Mouse (Mus musculus): ENCODE data around the gene Dapk3. TPM values are rescaled to one million over a fixed set of nuclear protein-coding genes. Genes with fewer than 3 reads are reported as not detected.

The Dapk3 gene
- total and polyA plus RNA-seq, 2 experiments from 2014 or later: 56.7 to 60.9 TPM

DNA sequence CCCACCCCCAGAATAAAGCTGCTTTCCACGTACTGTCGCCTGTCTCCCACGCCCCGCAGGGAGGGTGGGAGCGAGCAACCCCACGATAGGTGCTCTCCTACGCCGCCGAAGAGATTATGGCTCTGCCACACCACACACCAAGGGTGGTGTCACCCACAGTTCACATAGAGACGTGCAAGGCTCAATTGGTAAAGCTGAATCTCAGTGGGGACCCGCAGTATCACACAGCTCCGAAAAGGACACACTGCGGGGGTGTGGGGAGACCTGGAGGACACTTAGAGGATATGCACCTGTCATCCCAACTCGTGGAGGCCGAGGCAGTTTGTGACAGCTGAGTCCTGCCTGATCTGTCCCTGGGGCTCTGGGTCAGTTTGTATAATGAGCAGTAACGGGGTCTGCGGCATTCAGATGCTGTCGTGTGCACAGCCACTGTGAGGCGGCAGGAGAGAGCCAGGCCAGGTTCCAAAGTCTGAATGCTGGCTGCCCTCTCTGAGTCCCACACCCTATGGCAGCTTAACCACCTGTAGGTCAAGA is 10.2 kb downstream of the Dapk3 start:
- H3K9ac ChIP-seq (replicated peaks; ENCODE audit: low read length, poor library complexity, severe bottlenecking): peak overlapping the region; percentile 45
- no peaks in the 10 kb centered on the region for H3K9me3 ChIP-seq (ENCODE audit: low read length)
- DNase-seq (ENCODE audit: low spot score) (peak; percentile 54), ATAC-seq (ENCODE audit: low FRiP score) (peak; percentile 57)
- peaks cover 17% of the 10 kb centered on the region for H3K27me3 ChIP-seq (ENCODE audit: insufficient read depth, low read length)
- H3K4me3 ChIP-seq (ENCODE audit: low read depth, low read length): peak overlapping the region; percentile 46
- H3K4me2 ChIP-seq (ENCODE audit: low read depth, low read length, poor library complexity, severe bottlenecking): peak overlapping the region; percentile 57
- TF ChIP-seq CTCF (IDR thresholded peaks at IDR 0.05): no peak; the same call in 1 of the 2 replicates
- peaks cover 11% of the 10 kb centered on the region for H3K36me3 ChIP-seq (ENCODE audit: insufficient read depth, low read length)
- peak overlapping the region; percentile 92 for H3K27ac ChIP-seq (ENCODE audit: low read depth, low read length)
- H3K4me1 ChIP-seq (ENCODE audit: insufficient read depth, low read length): peaks cover 4% of the 10 kb centered on the region
- 2% methylated on average over 19 of the region's 19 CpGs for WGBS

DNA sequence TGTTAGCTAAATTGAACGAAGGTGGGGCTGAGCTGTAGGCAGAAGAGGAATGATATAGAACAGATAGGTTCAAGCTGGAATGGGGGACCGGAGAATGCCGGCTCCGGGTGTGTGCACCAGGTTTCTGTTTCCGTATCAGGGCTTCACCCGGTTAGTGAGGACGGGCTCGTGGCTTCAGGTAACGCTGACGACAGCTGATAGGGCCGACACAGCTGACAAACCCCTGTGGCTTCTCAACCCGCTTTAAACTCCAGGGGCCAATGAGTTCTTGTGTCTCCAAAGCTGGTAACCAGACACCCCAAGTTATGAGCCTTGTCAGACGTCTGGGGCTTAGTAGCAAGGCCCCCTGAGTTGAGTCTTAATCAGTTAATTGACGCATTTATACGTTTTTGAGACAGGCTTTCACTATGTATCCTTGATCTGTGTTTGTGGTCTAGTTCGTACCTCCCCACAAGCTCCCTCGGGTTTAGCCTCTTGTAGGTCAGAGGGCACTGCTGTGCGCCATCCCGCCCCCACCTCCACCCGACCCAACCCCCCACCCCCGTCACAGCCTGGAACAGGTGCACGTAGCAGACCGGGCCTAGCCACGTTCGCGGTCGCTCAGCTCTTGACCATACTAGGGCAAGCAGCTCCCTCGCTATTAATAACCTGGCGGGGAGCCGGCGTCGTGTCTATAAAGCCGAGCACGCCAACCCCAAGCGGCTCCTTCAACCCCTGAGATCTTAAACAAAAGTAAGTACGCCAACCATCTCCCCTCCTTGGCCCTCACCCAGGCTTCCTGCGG is 11.4 kb downstream of the Dapk3 start:
- Histone ChIP-seq H3K9me3 (ENCODE audit: low read length) (no peaks in the 10 kb centered on the region), H3K4me1 (ENCODE audit: insufficient read depth, low read length) (peaks cover 4% of the 10 kb centered on the region), H3K4me2 (ENCODE audit: low read depth, low read length, poor library complexity, severe bottlenecking) (0 out of 2 replicates have a peak overlapping the region, but pooled peaks have one; percentile 18), H3K27me3 (ENCODE audit: insufficient read depth, low read length) (peaks cover 17% of the 10 kb centered on the region), H3K9ac (replicated peaks; ENCODE audit: low read length, poor library complexity, severe bottlenecking) (no peak overlapping the region; the same call in 1 of the 2 replicates), H3K4me3 (ENCODE audit: low read depth, low read length) (no peak overlapping the region), H3K36me3 (ENCODE audit: insufficient read depth, low read length) (peaks cover 11% of the 10 kb centered on the region), H3K27ac (ENCODE audit: low read depth, low read length) (no peak overlapping the region)
- WGBS: 15% methylated on average over 37 of the region's 37 CpGs
- TF ChIP-seq CTCF (IDR thresholded peaks at IDR 0.05): no peak
- DNase-seq (ENCODE audit: low spot score) (no peak), ATAC-seq (ENCODE audit: low FRiP score) (no peak)

DNA sequence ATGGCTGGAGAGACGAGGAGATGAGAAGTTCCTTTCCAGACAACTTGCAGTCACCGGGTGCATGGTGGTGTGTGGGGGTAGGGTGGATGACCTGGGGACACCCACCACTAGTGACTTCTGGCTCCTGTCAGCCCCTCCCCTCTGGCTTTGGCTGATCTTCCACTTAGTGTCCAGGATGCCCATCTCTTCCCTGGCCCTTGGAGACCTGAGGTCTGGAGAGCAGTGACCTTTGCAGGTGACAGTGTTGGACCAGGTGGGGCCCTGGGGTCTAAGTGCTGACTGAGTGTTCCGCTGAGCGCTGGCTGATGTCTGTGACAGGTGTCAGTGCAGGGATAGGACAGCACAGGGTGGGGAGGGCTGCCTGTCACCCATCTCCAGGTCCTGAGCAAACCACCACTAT is 12.5 kb downstream of the Dapk3 start:
- ATAC-seq (ENCODE audit: low FRiP score): no peak
- Histone ChIP-seq H3K4me1 (ENCODE audit: insufficient read depth, low read length) (peaks cover 4% of the 10 kb centered on the region), H3K27ac (ENCODE audit: low read depth, low read length) (no peak overlapping the region), H3K4me3 (ENCODE audit: low read depth, low read length) (no peak overlapping the region), H3K4me2 (ENCODE audit: low read depth, low read length, poor library complexity, severe bottlenecking) (no peak overlapping the region), H3K27me3 (ENCODE audit: insufficient read depth, low read length) (peaks cover 17% of the 10 kb centered on the region), H3K9me3 (ENCODE audit: low read length) (no peaks in the 10 kb centered on the region), H3K36me3 (ENCODE audit: insufficient read depth, low read length) (peaks cover 9% of the 10 kb centered on the region), H3K9ac (replicated peaks; ENCODE audit: low read length, poor library complexity, severe bottlenecking) (no peak overlapping the region)
- TF ChIP-seq CTCF (IDR thresholded peaks at IDR 0.05): no peak
- no peak for DNase-seq (ENCODE audit: low spot score)
- WGBS: 69% methylated on average over 4 of the region's 4 CpGs

DNA sequence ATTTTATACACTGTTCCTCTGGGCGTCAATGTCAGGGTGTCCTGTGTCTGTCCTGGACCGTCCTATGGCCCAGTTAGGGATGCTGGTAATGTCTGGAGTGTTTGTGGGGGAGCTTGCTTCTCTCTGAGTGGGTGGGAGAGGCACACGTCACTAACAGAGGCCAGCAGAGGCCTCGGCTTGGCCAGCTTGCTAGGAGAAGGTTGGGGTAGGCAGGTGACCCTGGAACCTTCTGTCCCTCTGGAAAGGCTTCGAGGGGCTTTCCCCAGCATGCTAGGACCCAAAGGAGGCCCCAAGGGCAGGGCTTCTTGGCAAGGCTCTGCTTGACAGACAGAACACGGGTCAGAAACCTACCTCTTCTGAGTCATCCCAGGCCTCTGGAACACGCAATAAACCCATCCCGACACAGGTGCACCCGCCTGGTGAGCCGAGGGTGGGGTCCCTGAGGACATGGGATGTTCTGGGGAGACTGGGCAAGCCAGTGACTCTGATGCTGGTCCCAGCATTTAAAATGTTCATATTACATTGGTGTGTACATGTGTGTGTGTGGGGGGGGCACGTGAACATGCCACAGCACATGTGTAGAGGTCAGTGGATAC is 13.8 kb downstream of the Dapk3 start:
- H3K9ac ChIP-seq (replicated peaks; ENCODE audit: low read length, poor library complexity, severe bottlenecking): no peak overlapping the region
- WGBS: 63% methylated on average over 11 of the region's 11 CpGs
- no peak overlapping the region for H3K4me2 ChIP-seq (ENCODE audit: low read depth, low read length, poor library complexity, severe bottlenecking)
- no peak overlapping the region for H3K4me3 ChIP-seq (ENCODE audit: low read depth, low read length)
- peaks cover 4% of the 10 kb centered on the region for H3K4me1 ChIP-seq (ENCODE audit: insufficient read depth, low read length)
- peaks cover 17% of the 10 kb centered on the region for H3K27me3 ChIP-seq (ENCODE audit: insufficient read depth, low read length)
- no peaks in the 10 kb centered on the region for H3K36me3 ChIP-seq (ENCODE audit: insufficient read depth, low read length)
- H3K27ac ChIP-seq (ENCODE audit: low read depth, low read length): no peak overlapping the region
- ATAC-seq (ENCODE audit: low FRiP score) (no peak), DNase-seq (ENCODE audit: low spot score) (no peak)
- TF ChIP-seq CTCF (IDR thresholded peaks at IDR 0.05): no peak
- no peaks in the 10 kb centered on the region for H3K9me3 ChIP-seq (ENCODE audit: low read length)

DNA sequence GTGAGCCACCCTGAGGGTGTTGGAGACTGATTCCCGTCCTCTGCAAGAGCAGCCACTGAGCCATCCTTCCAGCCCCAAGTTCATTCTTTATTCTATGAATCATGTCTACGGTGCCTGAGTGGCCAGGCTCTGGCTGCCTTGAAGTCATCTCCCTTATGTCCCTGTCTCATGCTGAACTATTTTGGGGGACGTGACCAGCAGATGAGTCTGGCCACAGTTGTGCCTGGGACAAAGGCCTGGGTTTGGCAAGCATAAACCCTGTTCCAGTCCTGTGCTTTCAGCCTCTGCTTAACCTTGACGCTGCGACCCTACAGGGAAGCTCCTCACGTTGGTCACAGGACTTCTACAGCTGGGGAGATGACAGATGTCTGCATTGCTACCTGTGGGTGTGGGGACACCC is 14.5 kb downstream of the Dapk3 start:
- ATAC-seq (ENCODE audit: low FRiP score) (no peak), DNase-seq (ENCODE audit: low spot score) (no peak)
- Histone ChIP-seq H3K9me3 (ENCODE audit: low read length) (no peaks in the 10 kb centered on the region), H3K36me3 (ENCODE audit: insufficient read depth, low read length) (no peaks in the 10 kb centered on the region), H3K27ac (ENCODE audit: low read depth, low read length) (no peak overlapping the region), H3K9ac (replicated peaks; ENCODE audit: low read length, poor library complexity, severe bottlenecking) (no peak overlapping the region), H3K4me3 (ENCODE audit: low read depth, low read length) (no peak overlapping the region), H3K4me1 (ENCODE audit: insufficient read depth, low read length) (no peaks in the 10 kb centered on the region), H3K27me3 (ENCODE audit: insufficient read depth, low read length) (peaks cover 17% of the 10 kb centered on the region), H3K4me2 (ENCODE audit: low read depth, low read length, poor library complexity, severe bottlenecking) (no peak overlapping the region)
- 58% methylated on average over 6 of the region's 6 CpGs for WGBS
- TF ChIP-seq CTCF (IDR thresholded peaks at IDR 0.05): no peak

DNA sequence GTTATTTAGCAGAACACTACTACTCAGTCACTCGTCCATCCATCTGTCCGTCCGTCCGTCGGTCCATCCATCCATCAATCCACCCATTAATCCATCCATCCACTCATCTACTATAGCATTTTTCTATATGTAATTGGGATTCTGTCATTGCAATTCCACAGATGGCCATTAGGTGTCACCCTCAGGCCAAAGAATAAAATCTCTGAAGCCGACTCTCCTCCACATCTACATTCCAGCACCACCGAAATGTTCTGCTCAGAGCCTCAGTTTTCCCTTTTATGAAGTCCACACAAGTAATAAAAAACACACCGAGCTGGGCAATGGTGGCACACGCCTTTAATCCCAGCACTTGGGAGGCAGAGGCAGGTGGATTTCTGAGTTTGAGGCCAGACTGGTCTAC is 15.4 kb downstream of the Dapk3 start:
- Histone ChIP-seq H3K9ac (replicated peaks; ENCODE audit: low read length, poor library complexity, severe bottlenecking) (no peak overlapping the region), H3K27me3 (ENCODE audit: insufficient read depth, low read length) (peaks cover 17% of the 10 kb centered on the region), H3K4me2 (ENCODE audit: low read depth, low read length, poor library complexity, severe bottlenecking) (no peak overlapping the region), H3K9me3 (ENCODE audit: low read length) (no peaks in the 10 kb centered on the region), H3K36me3 (ENCODE audit: insufficient read depth, low read length) (no peaks in the 10 kb centered on the region), H3K4me3 (ENCODE audit: low read depth, low read length) (no peak overlapping the region), H3K27ac (ENCODE audit: low read depth, low read length) (no peak overlapping the region), H3K4me1 (ENCODE audit: insufficient read depth, low read length) (no peaks in the 10 kb centered on the region)
- under 1% methylated on average over 9 of the region's 9 CpGs for WGBS
- no peak for ATAC-seq (ENCODE audit: low FRiP score)
- DNase-seq (ENCODE audit: low spot score): peak; percentile 75
- peak; percentile 89 for TF ChIP-seq CTCF (IDR thresholded peaks at IDR 0.05)

Measured in midbrain, postnatal 0 days (tissue).